Mouse (Mus musculus): ENCODE results near the gene Plekho1. TPM values are rescaled to one million over a fixed set of nuclear protein-coding genes. Genes with fewer than 3 reads are reported as not detected.
"Not testable (repeated sequence)": the region's sequence is repeated elsewhere in the genome, so short reads cannot be mapped to it uniquely, and the experiment has no call there.

Plekho1 gene
- 10 to 100 TPM; 67.5 to 69.7 TPM for total RNA-seq (2021)
- long read RNA-seq, experiment 1, transcript Plekho1-201 (6 exons, 1,931 nt): major isoform, 17 of 24 reads
- long read RNA-seq, experiment 1, partial matches to known transcripts: 3 of 24 reads
- long read RNA-seq, experiment 1, other reads (novel, unspliced or antisense): 3 of 24 reads
- long read RNA-seq, experiment 2, transcript Plekho1-203 (5 exons, 788 nt): minor isoform, 5 of 24 reads
- long read RNA-seq, experiment 2, transcript Plekho1-201 (6 exons, 1,931 nt): major isoform, 17 of 24 reads
- long read RNA-seq, experiment 2, partial matches to known transcripts: 0 of 24 reads
- long read RNA-seq, experiment 2, other reads (novel, unspliced or antisense): 2 of 24 reads

GRCm38 (mm10) chr3:95995802-95996428 is at the start of gene Plekho1:
Plekho1 (minus strand) TSS chr3:95996001.
- DNase-seq (ENCODE audit: low spot score in 2 of 2): peak in 1 of 2 experiments; percentile 77
- intact Hi-C loops (cut with DNase I): no loop called here

GRCm38 (mm10) chr3:96044559-96044958 is 48.8 kb upstream of the Plekho1 start:
- DNase-seq (ENCODE audit: low spot score in 2 of 2); intact Hi-C loops (cut with DNase I): not testable (repeated sequence)

- intact Hi-C loops (cut with DNase I): no loop called here
Observed at GRCm38 (mm10) chr3:96043104-96043503, 47.3 kb upstream of the Plekho1 start.

GRCm38 (mm10) chr3:96041079-96041478 is 45.3 kb upstream of the Plekho1 start:
- intact Hi-C loops (cut with DNase I): no loop called here
- DNase-seq (ENCODE audit: low spot score in 2 of 2): no peak

More at GRCm38 (mm10) chr3:96043104-96043503, 47.3 kb upstream of the Plekho1 start:
- DNase-seq (ENCODE audit: low spot score in 2 of 2): no peak

- DNase-seq (ENCODE audit: low spot score in 2 of 2): no peak
- intact Hi-C loops (cut with DNase I): no loop called here
Observed at GRCm38 (mm10) chr3:96040663-96041006, 44.8 kb upstream of the Plekho1 start.

- intact Hi-C loops (cut with DNase I): no loop called here
- DNase-seq (ENCODE audit: low spot score in 2 of 2): peak in 1 of 2 experiments; percentile 31
Observed at GRCm38 (mm10) chr3:96039857-96040662, 44.3 kb upstream of the Plekho1 start.

- intact Hi-C loops (cut with DNase I): no loop called here
- DNase-seq (ENCODE audit: low spot score in 2 of 2): no peak
Observed at GRCm38 (mm10) chr3:96038851-96039250, 43.0 kb upstream of the Plekho1 start.

- no peak for DNase-seq (ENCODE audit: low spot score in 2 of 2)
- intact Hi-C loops (cut with DNase I): no loop called here
Observed at GRCm38 (mm10) chr3:96038156-96038555, 42.4 kb upstream of the Plekho1 start.

GRCm38 (mm10) chr3:96036796-96037195 is 41.0 kb upstream of the Plekho1 start:
- no peak for DNase-seq (ENCODE audit: low spot score in 2 of 2)
- intact Hi-C loops (cut with DNase I): no loop called here

- no peak for DNase-seq (ENCODE audit: low spot score in 2 of 2)
- intact Hi-C loops (cut with DNase I): no loop called here
Observed at GRCm38 (mm10) chr3:96033046-96033445, 37.2 kb upstream of the Plekho1 start.

- intact Hi-C loops (cut with DNase I): no loop called here
Observed at GRCm38 (mm10) chr3:96032652-96033017, 36.8 kb upstream of the Plekho1 start.

GRCm38 (mm10) chr3:96031991-96032651 is 36.3 kb upstream of the Plekho1 start:
- DNase-seq (ENCODE audit: low spot score in 2 of 2): no peak
- intact Hi-C loops (cut with DNase I): no loop called here

More at GRCm38 (mm10) chr3:96032652-96033017, 36.8 kb upstream of the Plekho1 start:
- DNase-seq (ENCODE audit: low spot score in 2 of 2): no peak

- intact Hi-C loops (cut with DNase I): no loop called here
- no peak for DNase-seq (ENCODE audit: low spot score in 2 of 2)
Observed at GRCm38 (mm10) chr3:96029766-96030165, 34.0 kb upstream of the Plekho1 start.

- no peak for DNase-seq (ENCODE audit: low spot score in 2 of 2)
- intact Hi-C loops (cut with DNase I): no loop called here
Observed at GRCm38 (mm10) chr3:96029336-96029735, 33.5 kb upstream of the Plekho1 start.

GRCm38 (mm10) chr3:96027875-96028274 is 32.1 kb upstream of the Plekho1 start:
- DNase-seq (ENCODE audit: low spot score in 2 of 2): no peak
- intact Hi-C loops (cut with DNase I): no loop called here

GRCm38 (mm10) chr3:96027145-96027544 is 31.3 kb upstream of the Plekho1 start:
- DNase-seq (ENCODE audit: low spot score in 2 of 2): no peak
- intact Hi-C loops (cut with DNase I): no loop called here

- intact Hi-C loops (cut with DNase I): no loop called here
- DNase-seq (ENCODE audit: low spot score in 2 of 2): no peak
Observed at GRCm38 (mm10) chr3:96021421-96022128, 25.8 kb upstream of the Plekho1 start.

GRCm38 (mm10) chr3:96020735-96021134 is 24.9 kb upstream of the Plekho1 start:
- DNase-seq (ENCODE audit: low spot score in 2 of 2): no peak
- intact Hi-C loops (cut with DNase I): no loop called here

- no peak for DNase-seq (ENCODE audit: low spot score in 2 of 2)
- intact Hi-C loops (cut with DNase I): no loop called here
Observed at GRCm38 (mm10) chr3:96017461-96017860, 21.7 kb upstream of the Plekho1 start.
